Mouse (Mus musculus) hindbrain, postnatal 0 days (tissue): ENCODE data around the gene Pramel5. TPM values are rescaled to one million over a fixed set of nuclear protein-coding genes. Genes with fewer than 3 reads are reported as not detected.
"Not testable (repeated sequence)": the region's sequence is repeated elsewhere in the genome, so short reads cannot be mapped to it uniquely, and the experiment has no call there.

Experiments
- ATAC-seq: fragments of 200-750 bp; cut with Nextera tagmentation; 2 replicates; pipeline ENCODE4 v1.8.0; 2017; ENCODE audit warnings: mild to moderate bottlenecking, moderate TSS enrichment, moderate library complexity
- DNase-seq: peaks from one replicate; pipeline ENCODE4 v3.0.0-alpha.2; 2015; ENCODE audit warnings: low spot score
- H3K27ac ChIP-seq: fragments of 300-500 bp; sonication (generic); 2 replicates; pipeline ENCODE4 v1.5.1; 2014; ENCODE audit warnings: mild to moderate bottlenecking
- H3K27me3 ChIP-seq: fragments of 300-500 bp; sonication (generic); 2 replicates; pipeline ENCODE4 v1.6.1; 2014; ENCODE audit warnings: low read length, mixed read lengths; ENCODE audit not compliant: insufficient read depth
- H3K36me3 ChIP-seq: fragments of 300-500 bp; sonication (generic); 2 replicates; pipeline ENCODE4 v1.6.1; 2014; ENCODE audit warnings: low read length, mixed read lengths; ENCODE audit not compliant: insufficient read depth
- H3K4me1 ChIP-seq: fragments of 300-500 bp; sonication (generic); 2 replicates; pipeline ENCODE4 v1.6.1; 2014; ENCODE audit warnings: antibody characterized with exemption, low read length, mixed read lengths; ENCODE audit not compliant: insufficient read depth
- H3K4me2 ChIP-seq: fragments of 300-500 bp; sonication (generic); 2 replicates; pipeline ENCODE4 v1.6.1; 2014; ENCODE audit warnings: low read depth, mild to moderate bottlenecking, low read length, moderate library complexity, mixed read lengths
- H3K4me3 ChIP-seq: fragments of 300-500 bp; sonication (generic); 2 replicates; pipeline ENCODE4 v1.5.1; 2014; ENCODE audit warnings: low read length
- H3K9ac ChIP-seq: fragments of 300-500 bp; sonication (generic); replicated peaks from 2 replicates; pipeline ENCODE4 v1.6.1; 2014; ENCODE audit warnings: mild to moderate bottlenecking, low read length, moderate library complexity, mixed read lengths
- H3K9me3 ChIP-seq: fragments of 300-500 bp; sonication (generic); 2 replicates; pipeline ENCODE4 v1.6.1; 2016; ENCODE audit warnings: low read length, mixed read lengths
- WGBS: fragments of 180-500 bp; shearing (Covaris S2); extraction: QIAGEN DNeasy Blood & Tissue Kit; methylation state at CpG from one replicate; pipeline ENCODE4 v1.1.7; 2014; 5-methylcytosine and 5-hydroxymethylcytosine counted together
- polyA plus RNA-seq: library from polyadenylated mRNA; unstranded; fragments of >200 nt; fragmentation: Nextera tagmentation; extraction: Ambion mirVana; gene quantifications from 2 replicates; pipeline ENCODE4 v1.2.1, GENCODE M21; 2015
- total RNA-seq: library from RNA; depleted of rRNA; stranded (reverse); fragments of >200 nt; gene quantifications from 2 replicates; pipeline ENCODE4 v1.2.3, GENCODE M21; 2014; rRNA removed

Pramel5 gene
- total RNA-seq (not detected in 2 replicates), polyA plus RNA-seq (not detected in 2 replicates)

DNA sequence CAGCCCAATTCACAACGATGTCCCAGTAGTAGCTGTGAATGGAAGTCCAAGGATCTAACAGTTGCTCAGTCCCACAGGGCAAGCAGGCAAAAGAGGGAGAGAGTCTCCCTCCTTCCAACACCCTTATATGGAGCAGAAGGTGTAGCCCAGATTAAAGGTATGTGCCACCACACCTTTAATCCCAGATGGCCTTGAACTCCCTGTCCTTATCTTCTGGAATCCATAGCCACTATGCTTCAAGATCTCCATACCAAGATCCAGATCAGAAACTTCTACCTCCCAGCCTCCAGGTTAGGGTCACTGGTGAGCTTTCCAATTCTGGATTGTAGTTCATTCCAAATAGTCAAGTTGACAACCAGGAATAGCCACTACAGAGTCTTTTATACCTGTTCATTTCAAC lies at the start of gene Pramel5:
Gene Pramel5 (minus strand): TSS at position 101 of the 400 bp plus-strand sequence.
- not testable (repeated sequence) for H3K27ac ChIP-seq, H3K4me2 ChIP-seq, H3K36me3 ChIP-seq, H3K4me3 ChIP-seq, H3K27me3 ChIP-seq, H3K9ac ChIP-seq, DNase-seq, ATAC-seq, H3K4me1 ChIP-seq, H3K9me3 ChIP-seq
- WGBS: 71% methylated on average over 1 of the region's 1 CpGs

- ATAC-seq, H3K9ac ChIP-seq, H3K4me2 ChIP-seq, H3K4me1 ChIP-seq, H3K27me3 ChIP-seq, H3K9me3 ChIP-seq, DNase-seq, H3K36me3 ChIP-seq, H3K4me3 ChIP-seq, H3K27ac ChIP-seq: not testable (repeated sequence)
- 56% methylated on average over 4 of the region's 4 CpGs for WGBS
Observed at GRCm38 (mm10) chr4:144329949-144330348, 49.7 kb upstream of the Pramel5 start, which contains the start of gene Gm13128. Gene Gm13128 (plus strand): TSS chr4:144330249.

GRCm38 (mm10) chr4:144312666-144313460 lies 32.6 kb upstream of the Pramel5 start:
- 81% methylated on average over 2 of the region's 2 CpGs for WGBS
- not testable (repeated sequence) for ATAC-seq, H3K4me3 ChIP-seq, H3K27me3 ChIP-seq, H3K27ac ChIP-seq, DNase-seq, H3K9ac ChIP-seq, H3K4me2 ChIP-seq, H3K36me3 ChIP-seq, H3K4me1 ChIP-seq, H3K9me3 ChIP-seq

DNA sequence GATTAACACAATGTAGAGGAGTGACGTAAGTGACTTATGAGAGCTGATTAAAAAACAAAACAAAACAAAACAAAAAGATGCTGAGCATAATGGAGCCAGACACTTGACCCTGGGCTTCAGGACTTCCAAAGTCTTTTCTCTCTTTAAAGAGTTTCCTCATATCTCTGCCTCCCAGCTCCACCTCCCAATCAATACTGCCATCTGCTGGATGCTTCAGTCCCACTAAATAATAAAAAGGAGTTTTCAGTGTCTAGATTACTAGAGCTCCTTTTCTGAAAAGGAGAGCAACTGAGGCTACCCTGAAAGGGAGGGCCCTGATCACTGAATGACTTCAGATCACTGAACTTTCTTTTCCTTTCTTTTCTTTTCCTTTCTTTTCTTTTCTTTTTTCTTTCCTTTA lies 19.1 kb upstream of the Pramel5 start:
- not testable (repeated sequence) for H3K4me1 ChIP-seq, ATAC-seq, H3K36me3 ChIP-seq, H3K4me3 ChIP-seq, H3K27me3 ChIP-seq, H3K27ac ChIP-seq, H3K9ac ChIP-seq, H3K9me3 ChIP-seq, H3K4me2 ChIP-seq, DNase-seq
- 51% methylated on average over 1 of the region's 1 CpGs for WGBS

- H3K4me1 ChIP-seq, H3K27ac ChIP-seq, H3K4me2 ChIP-seq, ATAC-seq, H3K36me3 ChIP-seq, DNase-seq, H3K9ac ChIP-seq, H3K4me3 ChIP-seq, H3K9me3 ChIP-seq, H3K27me3 ChIP-seq: not testable (repeated sequence)
Observed at GRCm38 (mm10) chr4:144254768-144255167, 25.5 kb downstream of the Pramel5 start.

Other genes with a start within 250 kb of the Pramel5 start
- gene Pramel4, start 221.4 kb downstream of the Pramel5 start, total RNA-seq: not detected in 2 replicates
- gene Pramel4, start 221.4 kb downstream of the Pramel5 start, polyA plus RNA-seq: not detected in 2 replicates
- not detected in 2 replicates for gene Gm13102, start 174.0 kb downstream of the Pramel5 start, total RNA-seq
- not detected in 2 replicates for gene Gm13102, start 174.0 kb downstream of the Pramel5 start, polyA plus RNA-seq
- gene Oog3, start 117.8 kb downstream of the Pramel5 start, total RNA-seq: not detected in 2 replicates
- gene Oog3, start 117.8 kb downstream of the Pramel5 start, polyA plus RNA-seq: not detected in 2 replicates
- gene Oog2, start 89.8 kb downstream of the Pramel5 start, total RNA-seq: not detected in 2 replicates
- not detected in 2 replicates for gene Oog2, start 89.8 kb downstream of the Pramel5 start, polyA plus RNA-seq
- not detected in 2 replicates for gene C87977, start 67.2 kb downstream of the Pramel5 start, total RNA-seq
- gene C87977, start 67.2 kb downstream of the Pramel5 start, polyA plus RNA-seq: not detected in 2 replicates
- not detected in 2 replicates for gene Gm13128, start 49.8 kb upstream of the Pramel5 start, total RNA-seq
- gene Gm13128, start 49.8 kb upstream of the Pramel5 start, polyA plus RNA-seq: not detected in 2 replicates
- not detected in 2 replicates for gene Gm13119, start 77.5 kb upstream of the Pramel5 start, total RNA-seq
- not detected in 2 replicates for gene Gm13119, start 77.5 kb upstream of the Pramel5 start, polyA plus RNA-seq
- gene Pramef20, start 97.4 kb upstream of the Pramel5 start, total RNA-seq: not detected in 2 replicates
- gene Pramef20, start 97.4 kb upstream of the Pramel5 start, polyA plus RNA-seq: not detected in 2 replicates
- gene Pramef12, start 128.0 kb upstream of the Pramel5 start, total RNA-seq: not detected in 2 replicates
- not detected in 2 replicates for gene Pramef12, start 128.0 kb upstream of the Pramel5 start, polyA plus RNA-seq
- not detected in 2 replicates for gene 1700012P22Rik, start 158.3 kb upstream of the Pramel5 start, total RNA-seq
- 0.15 and 0.49 TPM in 2 replicates for gene 1700012P22Rik, start 158.3 kb upstream of the Pramel5 start, polyA plus RNA-seq
- gene Gm9944, start 172.8 kb upstream of the Pramel5 start, total RNA-seq: not detected in 2 replicates
- gene Gm9944, start 172.8 kb upstream of the Pramel5 start, polyA plus RNA-seq: not detected in 2 replicates
- gene Aadacl3, start 183.3 kb upstream of the Pramel5 start, total RNA-seq: not detected in 2 replicates
- not detected in 2 replicates for gene Aadacl3, start 183.3 kb upstream of the Pramel5 start, polyA plus RNA-seq
- gene 9430007A20Rik, start 239.3 kb upstream of the Pramel5 start, total RNA-seq: not detected in 2 replicates
- not detected in 2 replicates for gene 9430007A20Rik, start 239.3 kb upstream of the Pramel5 start, polyA plus RNA-seq